Mouse (Mus musculus) heart, adult 2 months (tissue): ENCODE results near the gene Cdc34. TPM values are rescaled to one million over a fixed set of nuclear protein-coding genes. Genes with fewer than 3 reads are reported as not detected.

Source experiments
- DNase-seq, 2 experiments: peaks; one replicate each; pipeline ENCODE4 v3.0.0; 2021
- H3K27ac ChIP-seq: fragments of 200-600 bp; 2 replicates; pipeline ENCODE4 v1.8.1; 2022
- H3K27me3 ChIP-seq: fragments of 200-500 bp; 2 replicates; pipeline ENCODE4 v1.6.1; 2012; ENCODE audit warnings: mild to moderate bottlenecking, low read length, inconsistent platforms, mixed read lengths; ENCODE audit not compliant: control insufficient read depth, insufficient read depth
- H3K36me3 ChIP-seq: fragments of 200-500 bp; 2 replicates; pipeline ENCODE4 v1.6.1; 2012; ENCODE audit warnings: low read length, inconsistent platforms; ENCODE audit not compliant: control insufficient read depth, insufficient read depth
- H3K4me1 ChIP-seq: fragments of 200-500 bp; 2 replicates; pipeline ENCODE4 v1.6.1; 2011; ENCODE audit warnings: low read length; ENCODE audit not compliant: control insufficient read depth, insufficient read depth
- H3K4me3 ChIP-seq: fragments of 200-600 bp; 2 replicates; pipeline ENCODE4 v1.8.1; 2022
- H3K79me2 ChIP-seq: fragments of 200-500 bp; replicated peaks from 2 replicates; pipeline ENCODE4 v1.6.1; 2012; ENCODE audit warnings: mild to moderate bottlenecking, inconsistent platforms, low read length, moderate library complexity, mixed read lengths; ENCODE audit not compliant: control insufficient read depth, insufficient read depth
- H3K9ac ChIP-seq: fragments of 200-500 bp; 2 replicates; pipeline ENCODE4 v1.6.1; 2012; ENCODE audit warnings: low read depth, mild to moderate bottlenecking, control low read depth, inconsistent platforms, low read length, mixed read lengths
- CTCF ChIP-seq: fragments of 200-600 bp; IDR thresholded peaks from 2 replicates; pipeline ENCODE4 v1.8.1; 2022; ENCODE audit warnings: antibody characterized with exemption, mild to moderate bottlenecking, moderate library complexity
- EP300 ChIP-seq: fragments of 200-500 bp; IDR thresholded peaks from 2 replicates; pipeline ENCODE4 v1.6.1; 2011; ENCODE audit warnings: low read depth, low read length, control low read depth; ENCODE audit not compliant: insufficient read depth
- POLR2A ChIP-seq: fragments of 200-500 bp; IDR thresholded peaks from 2 replicates; pipeline ENCODE4 v1.6.1; 2011; ENCODE audit warnings: mild to moderate bottlenecking, low read depth, low read length, control low read depth; ENCODE audit not compliant: insufficient read depth
- WGBS: fragments of 180-500 bp; shearing (Covaris S2); methylation state at CpG from one replicate; pipeline ENCODE4 v1.1.7; 2018; 5-methylcytosine and 5-hydroxymethylcytosine counted together
- intact Hi-C: fragments of 180-260 bp; cut with DNase I; formaldehyde crosslinking; loops from one replicate; pipeline ENCODE4 v1.15.1; 2025
- polyA plus RNA-seq: library from polyadenylated mRNA; depleted of rRNA; stranded (reverse); fragments of >200 nt; gene quantifications from 2 replicates; pipeline ENCODE4 v1.2.3, GENCODE M21; 2012
- total RNA-seq, 2 experiments: library from RNA; stranded (reverse); gene quantifications; 2 replicates each; pipeline ENCODE4 v1.2.3; 2021

Cdc34 gene
- total and polyA plus RNA-seq, 3 experiments: 196 to 352 (median 216) TPM

- Histone ChIP-seq H3K27me3 (no peaks in the 10 kb centered on the region), H3K27ac (peak within 1 kb of the TSS; percentile 92), H3K79me2 (no peaks in the 10 kb centered on the region), H3K4me1 (peaks cover 5% of the 10 kb centered on the region; the same call in 1 of the 2 replicates), H3K9ac (peak within 1 kb of the TSS; percentile 78), H3K36me3 (no peaks in the 10 kb centered on the region), H3K4me3 (peak within 1 kb of the TSS; percentile 82)
- TF ChIP-seq EP300: 0 out of 2 replicates have a peak, but pooled peaks have one; percentile 18
- no peak for TF ChIP-seq POLR2A
- TF ChIP-seq CTCF: no peak; the same call in 1 of the 2 replicates
- DNase-seq: peak; percentile 93
- intact Hi-C loops: loop anchor here (1.0 to 10.0 kb wide), 3 partner anchors 12 to 914 kb away; partner anchors contain the start of gene Ccdc105
- WGBS: under 1% methylated on average over 45 of the region's 45 CpGs
These were observed 13.0 kb upstream of the Cdc34 start, which contains the start of gene Tpgs1 for GRCm38 (mm10) chr10:79668771-79669575. Gene Tpgs1 (plus strand): TSS chr10:79669369.

DNA sequence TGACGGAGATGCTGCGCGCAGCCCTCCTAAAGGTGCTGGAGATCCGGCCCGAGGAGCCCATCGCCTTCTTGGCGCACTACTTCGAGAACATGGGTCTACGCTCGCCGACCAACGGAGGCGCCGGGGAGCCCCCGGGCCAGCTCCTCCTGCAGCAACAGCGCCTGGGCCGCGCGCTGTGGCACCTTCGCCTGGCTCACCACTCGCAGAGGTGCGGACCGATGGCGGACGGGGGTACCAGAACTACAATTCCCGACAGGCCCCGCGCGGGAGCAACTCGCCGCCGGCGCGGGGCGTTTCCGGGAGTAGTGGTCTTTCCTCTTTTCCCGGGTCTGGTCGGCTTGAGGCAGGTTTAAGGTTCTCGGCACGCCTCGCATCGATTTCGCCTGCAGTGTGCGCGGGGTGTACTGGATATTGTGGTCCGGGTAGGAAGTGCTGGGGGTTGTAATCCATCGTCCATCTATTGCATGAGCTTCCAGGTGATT, 12.4 kb upstream of the Cdc34 start:
- no peaks in the 10 kb centered on the region for H3K27me3 ChIP-seq
- WGBS: under 1% methylated on average over 47 of the region's 47 CpGs
- peak overlapping the region; percentile 78 for H3K9ac ChIP-seq
- intact Hi-C loops: loop anchor here (1.0 to 10.0 kb wide), 3 partner anchors 12 to 915 kb away; partner anchors contain the start of gene Ccdc105
- H3K79me2 ChIP-seq: no peaks in the 10 kb centered on the region
- peak overlapping the region; percentile 82 for H3K4me3 ChIP-seq
- TF ChIP-seq CTCF (no peak), EP300 (no peak), POLR2A (no peak)
- H3K36me3 ChIP-seq: no peaks in the 10 kb centered on the region
- peak overlapping the region; percentile 92 for H3K27ac ChIP-seq
- peaks cover 5% of the 10 kb centered on the region; the same call in 1 of the 2 replicates for H3K4me1 ChIP-seq
- peak; percentile 83 to 87 for DNase-seq

DNA sequence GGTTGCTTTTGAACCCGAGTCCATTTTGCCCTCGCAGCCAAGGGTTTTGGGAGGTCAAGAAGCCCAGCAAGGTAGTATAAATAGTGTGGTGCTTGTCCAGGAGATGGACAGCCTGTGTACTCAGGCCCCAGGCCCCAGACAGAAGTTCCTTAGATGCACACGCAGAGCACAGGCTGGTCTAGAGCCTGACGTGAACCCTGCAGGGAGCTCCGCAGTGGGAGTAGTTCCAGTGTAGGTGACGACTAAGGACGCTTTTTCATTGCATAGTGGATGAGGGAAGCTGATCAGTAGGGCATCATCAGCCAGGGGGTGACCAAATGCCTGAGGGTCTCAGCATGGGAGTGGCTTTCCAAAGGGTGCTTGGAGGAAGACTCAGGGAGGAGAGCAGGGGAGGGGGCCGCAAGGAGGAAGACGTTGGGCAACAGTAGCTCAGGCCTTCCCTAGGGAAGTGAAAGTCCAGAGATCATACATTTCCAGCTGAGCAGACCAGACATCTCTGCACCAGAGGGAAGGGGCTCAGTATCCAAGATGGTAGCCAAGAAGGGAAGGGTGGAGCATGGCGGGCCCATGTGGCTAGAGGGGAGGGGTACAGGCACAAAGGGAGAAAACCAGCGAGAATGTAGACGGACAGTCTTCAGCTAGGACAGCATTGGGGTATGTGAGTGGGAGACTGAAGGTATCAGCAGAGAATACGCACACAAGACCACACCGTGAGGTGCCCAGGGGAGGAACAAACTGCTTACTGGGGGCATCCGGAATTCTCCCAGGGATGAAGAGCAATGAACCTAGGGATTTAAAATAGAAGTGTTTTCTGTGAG, 11.7 kb upstream of the Cdc34 start:
- Histone ChIP-seq H3K4me1 (peaks cover 5% of the 10 kb centered on the region; the same call in 1 of the 2 replicates), H3K36me3 (no peaks in the 10 kb centered on the region), H3K9ac (peak overlapping the region; percentile 78), H3K27ac (peak overlapping the region; percentile 92), H3K4me3 (peak overlapping the region; percentile 82), H3K79me2 (no peaks in the 10 kb centered on the region), H3K27me3 (no peaks in the 10 kb centered on the region)
- no peak for DNase-seq
- WGBS: 39% methylated on average over 15 of the region's 15 CpGs
- TF ChIP-seq CTCF: no peak
- intact Hi-C loops: no loop called here

DNA sequence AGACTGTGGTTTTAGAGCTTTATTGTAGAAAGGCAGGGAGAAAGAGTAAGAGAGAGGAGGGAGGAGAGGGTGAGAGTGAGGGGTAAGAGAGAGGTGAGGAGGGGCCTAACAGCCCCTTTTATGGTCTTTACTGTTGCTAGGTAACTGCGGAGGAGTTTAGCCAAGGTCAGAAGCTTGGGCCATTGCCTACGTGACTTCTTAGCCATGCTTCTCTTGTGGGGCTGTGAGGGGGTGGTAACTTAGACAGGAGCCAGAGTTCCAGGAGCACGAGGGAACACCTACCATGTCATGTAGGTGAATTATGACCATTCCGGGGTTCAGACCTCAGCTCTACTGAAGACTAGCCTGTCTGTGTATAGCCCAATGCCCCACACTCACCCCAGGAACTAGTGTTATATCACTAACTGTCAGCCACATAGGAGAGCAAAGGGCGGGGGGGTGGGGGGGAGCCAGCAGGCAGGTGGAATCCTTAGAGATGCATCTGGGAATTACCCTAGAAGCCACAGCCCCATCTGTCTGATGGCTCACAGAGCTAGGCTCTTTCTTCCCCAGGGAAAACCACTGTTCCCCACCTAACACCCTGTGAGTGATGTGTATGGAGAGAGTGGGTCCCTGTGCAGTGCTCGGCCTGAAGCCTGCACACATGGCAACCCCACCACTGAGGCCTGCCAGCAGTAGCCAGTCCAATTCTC, 10.5 kb upstream of the Cdc34 start:
- Histone ChIP-seq H3K27ac (no peak overlapping the region), H3K4me1 (peaks cover 5% of the 10 kb centered on the region; the same call in 1 of the 2 replicates), H3K9ac (no peak overlapping the region), H3K79me2 (no peaks in the 10 kb centered on the region), H3K4me3 (no peak overlapping the region), H3K36me3 (no peaks in the 10 kb centered on the region), H3K27me3 (no peaks in the 10 kb centered on the region)
- intact Hi-C loops: no loop called here
- DNase-seq: no peak
- TF ChIP-seq CTCF: no peak
- TF ChIP-seq POLR2A: no peak
- no peak for TF ChIP-seq EP300
- 83% methylated on average over 6 of the region's 6 CpGs for WGBS

DNA sequence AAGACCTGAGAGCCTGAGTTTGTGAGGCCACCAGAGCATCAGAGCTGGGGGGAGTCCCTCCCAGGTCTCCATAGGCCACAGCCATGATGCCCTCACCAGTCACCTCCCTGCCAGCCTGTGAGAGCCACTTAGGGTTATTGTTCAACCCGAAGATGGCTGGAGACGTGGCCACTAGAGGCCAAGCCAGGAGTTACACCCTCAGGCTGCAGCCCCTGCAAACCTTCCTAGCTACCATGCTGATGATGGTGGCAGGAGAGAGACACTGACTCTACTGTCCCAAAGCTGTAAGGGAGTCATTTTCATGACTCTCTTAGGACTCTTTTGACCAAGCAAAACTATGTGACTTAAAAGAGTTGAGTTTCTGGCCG, 9.9 kb upstream of the Cdc34 start:
- Histone ChIP-seq H3K4me1 (peaks cover 5% of the 10 kb centered on the region; the same call in 1 of the 2 replicates), H3K79me2 (no peaks in the 10 kb centered on the region), H3K27me3 (no peaks in the 10 kb centered on the region), H3K4me3 (no peak overlapping the region), H3K27ac (no peak overlapping the region), H3K9ac (no peak overlapping the region), H3K36me3 (no peaks in the 10 kb centered on the region)
- TF ChIP-seq CTCF (no peak), POLR2A (no peak), EP300 (no peak)
- DNase-seq: no peak
- WGBS: 63% methylated on average over 3 of the region's 3 CpGs
- intact Hi-C loops: no loop called here
